Mouse (Mus musculus) olfactory bulb, adult 2 months (tissue): ENCODE results near the gene Ptk7.

Experiments
- CTCF ChIP-seq: fragments of 200-500 bp; IDR thresholded peaks from 2 replicates; pipeline ENCODE4 v1.5.1; 2012; ENCODE audit warnings: low read depth, mild to moderate bottlenecking, low read length, moderate library complexity; ENCODE audit not compliant: insufficient read depth
- POLR2A ChIP-seq: fragments of 200-500 bp; IDR thresholded peaks from 2 replicates; pipeline ENCODE4 v1.6.1; 2012; ENCODE audit warnings: mild to moderate bottlenecking, low read depth, low read length, moderate library complexity; ENCODE audit not compliant: insufficient read depth

DNA sequence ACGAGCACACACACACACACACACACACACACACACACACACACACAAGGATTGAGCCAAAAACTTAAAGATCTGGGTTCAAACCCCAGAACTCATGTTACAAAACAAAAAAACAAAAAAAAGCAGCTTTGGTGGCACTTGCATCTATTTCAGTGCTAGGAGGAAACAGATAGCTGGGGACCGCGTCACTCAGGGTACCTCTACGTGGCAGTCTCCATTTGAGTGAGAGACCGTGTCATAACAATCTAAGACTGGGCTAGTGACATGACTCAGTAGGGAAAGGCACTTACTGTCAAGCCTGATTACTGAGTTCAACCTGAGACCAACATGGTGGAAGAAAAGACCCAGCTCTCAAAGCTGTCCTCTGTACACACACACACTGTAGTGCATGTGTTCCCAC is 71.2 kb downstream of the Ptk7 start:
- no peak for TF ChIP-seq CTCF
- TF ChIP-seq POLR2A, result no peak
